Mouse (Mus musculus): ENCODE results near the gene Atxn1. TPM values are rescaled to one million over a fixed set of nuclear protein-coding genes. Genes with fewer than 3 reads are reported as not detected.

The Atxn1 gene
- polyA plus RNA-seq, 1 experiment from 2014 or later, result 2.3 TPM

- H3K9me3 ChIP-seq (ENCODE audit: control insufficient read depth, low read length), result peaks cover 3% of the 10 kb centered on the region; the same call in 1 of the 2 replicates
- WGBS, result 58% methylated on average over 2 of the region's 2 CpGs
Measured at GRCm38 (mm10) chr13:45607946-45608345, 356.9 kb downstream of the Atxn1 start.

GRCm38 (mm10) chr13:45603636-45604035, 361.2 kb downstream of the Atxn1 start:
- Histone ChIP-seq H3K4me3 (ENCODE audit: low read depth, low read length) (no peak overlapping the region), H3K27ac (ENCODE audit: low read depth, low read length) (no peak overlapping the region), H3K36me3 (ENCODE audit: control insufficient read depth, insufficient read depth, low read length) (no peaks in the 10 kb centered on the region), H3K9me3 (ENCODE audit: control insufficient read depth, low read length) (peaks cover 3% of the 10 kb centered on the region; the same call in 1 of the 2 replicates), H3K4me2 (no peak overlapping the region), H3K4me1 (replicated peaks; ENCODE audit: control insufficient read depth, insufficient read depth, low read length) (no peaks in the 10 kb centered on the region), H3K9ac (ENCODE audit: low read depth, low read length) (no peak overlapping the region), H3K27me3 (replicated peaks; ENCODE audit: control insufficient read depth, insufficient read depth, low read length) (no peaks in the 10 kb centered on the region)
- DNase-seq (ENCODE audit: low spot score) (no peak), ATAC-seq (replicated peaks; ENCODE audit: low FRiP score) (no peak)
- 79% methylated on average over 6 of the region's 6 CpGs for WGBS

More at GRCm38 (mm10) chr13:45607946-45608345, 356.9 kb downstream of the Atxn1 start:
- Histone ChIP-seq H3K4me3 (ENCODE audit: low read depth, low read length) (no peak overlapping the region), H3K4me2 (no peak overlapping the region), H3K36me3 (ENCODE audit: control insufficient read depth, insufficient read depth, low read length) (no peaks in the 10 kb centered on the region), H3K27me3 (replicated peaks; ENCODE audit: control insufficient read depth, insufficient read depth, low read length) (no peaks in the 10 kb centered on the region), H3K9ac (ENCODE audit: low read depth, low read length) (no peak overlapping the region), H3K27ac (ENCODE audit: low read depth, low read length) (no peak overlapping the region), H3K4me1 (replicated peaks; ENCODE audit: control insufficient read depth, insufficient read depth, low read length) (no peaks in the 10 kb centered on the region)
- DNase-seq (ENCODE audit: low spot score) (no peak), ATAC-seq (replicated peaks; ENCODE audit: low FRiP score) (no peak)

DNA sequence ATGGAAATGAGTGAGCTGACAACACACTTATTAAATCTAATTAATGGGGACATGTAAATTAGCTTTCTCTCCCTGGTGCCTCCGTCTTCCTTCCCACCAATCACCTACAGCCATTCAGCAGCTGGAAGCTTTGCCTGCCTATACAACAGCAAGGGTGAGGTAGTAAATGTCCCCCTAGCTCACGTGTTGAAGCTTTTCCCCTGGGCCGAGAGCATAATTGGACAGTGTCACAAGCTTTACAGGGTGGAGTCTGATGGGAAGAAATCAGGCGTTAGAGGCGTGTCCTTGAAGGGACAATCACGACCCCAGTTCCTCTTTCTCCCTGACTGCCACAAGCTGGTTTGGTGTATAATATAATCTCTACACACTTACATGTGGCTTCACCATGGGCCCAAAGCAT, 364.4 kb downstream of the Atxn1 start:
- H3K27ac ChIP-seq (ENCODE audit: low read depth, low read length), result no peak overlapping the region
- 48% methylated on average over 6 of the region's 6 CpGs for WGBS
- H3K27me3 ChIP-seq (replicated peaks; ENCODE audit: control insufficient read depth, insufficient read depth, low read length), result no peaks in the 10 kb centered on the region
- no peaks in the 10 kb centered on the region for H3K9me3 ChIP-seq (ENCODE audit: control insufficient read depth, low read length)
- H3K4me3 ChIP-seq (ENCODE audit: low read depth, low read length), result no peak overlapping the region
- no peak overlapping the region for H3K9ac ChIP-seq (ENCODE audit: low read depth, low read length)
- DNase-seq (ENCODE audit: low spot score) (no peak), ATAC-seq (replicated peaks; ENCODE audit: low FRiP score) (no peak)
- H3K36me3 ChIP-seq (ENCODE audit: control insufficient read depth, insufficient read depth, low read length), result no peaks in the 10 kb centered on the region
- no peak overlapping the region for H3K4me2 ChIP-seq
- no peaks in the 10 kb centered on the region for H3K4me1 ChIP-seq (replicated peaks; ENCODE audit: control insufficient read depth, insufficient read depth, low read length)

DNA sequence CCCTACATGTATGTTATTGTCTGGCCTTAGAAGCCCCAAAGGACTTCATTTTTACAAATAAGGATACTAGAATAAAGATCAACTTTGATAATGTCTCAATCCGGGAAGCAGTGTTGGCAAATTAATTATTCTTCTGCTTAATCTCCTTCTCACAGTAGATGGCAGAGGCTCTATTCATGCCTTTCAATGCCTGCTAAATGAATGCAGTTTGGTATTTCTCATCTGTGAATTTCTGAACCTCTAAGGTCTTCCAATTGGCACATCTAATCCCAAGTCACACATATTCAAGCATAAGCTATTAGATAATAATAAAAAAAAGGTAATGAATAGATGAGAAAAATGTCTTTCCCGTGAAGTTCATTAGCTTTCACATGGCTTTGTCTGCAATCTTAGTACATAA, 365.0 kb downstream of the Atxn1 start:
- ATAC-seq (replicated peaks; ENCODE audit: low FRiP score) (no peak), DNase-seq (ENCODE audit: low spot score) (no peak)
- no peaks in the 10 kb centered on the region for H3K27me3 ChIP-seq (replicated peaks; ENCODE audit: control insufficient read depth, insufficient read depth, low read length)
- no peaks in the 10 kb centered on the region for H3K4me1 ChIP-seq (replicated peaks; ENCODE audit: control insufficient read depth, insufficient read depth, low read length)
- 83% methylated on average over 2 of the region's 2 CpGs for WGBS
- no peak overlapping the region for H3K27ac ChIP-seq (ENCODE audit: low read depth, low read length)
- no peak overlapping the region for H3K4me3 ChIP-seq (ENCODE audit: low read depth, low read length)
- H3K36me3 ChIP-seq (ENCODE audit: control insufficient read depth, insufficient read depth, low read length), result no peaks in the 10 kb centered on the region
- no peaks in the 10 kb centered on the region for H3K9me3 ChIP-seq (ENCODE audit: control insufficient read depth, low read length)
- H3K9ac ChIP-seq (ENCODE audit: low read depth, low read length), result no peak overlapping the region
- no peak overlapping the region for H3K4me2 ChIP-seq

DNA sequence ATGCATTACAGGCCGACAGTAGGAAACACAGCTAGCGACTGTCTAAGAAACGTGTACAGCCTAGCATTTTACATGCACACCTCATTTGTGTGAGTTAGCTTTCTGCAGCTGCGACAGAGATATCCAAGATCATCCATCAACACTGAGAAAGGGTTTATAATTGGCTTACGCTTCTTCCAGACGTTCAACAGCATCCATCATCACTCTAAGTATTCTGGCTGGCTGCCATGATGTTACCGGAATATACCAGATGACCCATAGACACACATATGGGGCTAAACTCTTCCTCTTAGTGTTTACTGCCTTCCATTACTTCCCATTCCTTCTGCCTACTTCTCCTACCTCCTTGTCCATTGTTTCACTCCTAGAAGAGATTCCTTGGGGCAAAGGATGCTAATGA, 369.4 kb downstream of the Atxn1 start:
- no peaks in the 10 kb centered on the region for H3K9me3 ChIP-seq (ENCODE audit: control insufficient read depth, low read length)
- H3K36me3 ChIP-seq (ENCODE audit: control insufficient read depth, insufficient read depth, low read length), result no peaks in the 10 kb centered on the region
- no peaks in the 10 kb centered on the region for H3K27me3 ChIP-seq (replicated peaks; ENCODE audit: control insufficient read depth, insufficient read depth, low read length)
- no peak overlapping the region for H3K4me2 ChIP-seq
- H3K4me3 ChIP-seq (ENCODE audit: low read depth, low read length), result no peak overlapping the region
- H3K9ac ChIP-seq (ENCODE audit: low read depth, low read length), result no peak overlapping the region
- no peaks in the 10 kb centered on the region for H3K4me1 ChIP-seq (replicated peaks; ENCODE audit: control insufficient read depth, insufficient read depth, low read length)
- 73% methylated on average over 7 of the region's 7 CpGs for WGBS
- DNase-seq (ENCODE audit: low spot score) (no peak), ATAC-seq (replicated peaks; ENCODE audit: low FRiP score) (no peak)
- H3K27ac ChIP-seq (ENCODE audit: low read depth, low read length), result no peak overlapping the region

DNA sequence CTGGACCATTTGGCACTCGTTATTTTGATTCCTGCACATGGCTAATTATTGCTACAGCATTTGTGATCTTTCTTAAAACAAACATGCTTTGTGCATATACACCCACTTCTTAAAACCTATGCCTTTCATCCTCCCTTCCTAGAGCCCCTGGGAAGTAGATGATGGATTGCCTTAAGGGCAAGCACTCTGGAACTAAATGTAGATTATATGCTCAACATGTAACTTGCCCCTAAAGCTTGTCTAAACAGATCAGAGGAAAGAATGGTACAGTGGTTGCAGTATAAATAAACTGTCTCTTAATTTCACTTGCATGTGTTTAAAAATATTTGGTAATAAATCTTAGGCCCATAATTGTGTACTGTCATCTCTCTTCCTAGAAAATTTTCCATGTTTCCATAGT, 370.9 kb downstream of the Atxn1 start:
- Histone ChIP-seq H3K9me3 (ENCODE audit: control insufficient read depth, low read length) (no peaks in the 10 kb centered on the region), H3K4me1 (replicated peaks; ENCODE audit: control insufficient read depth, insufficient read depth, low read length) (no peaks in the 10 kb centered on the region), H3K4me3 (ENCODE audit: low read depth, low read length) (no peak overlapping the region), H3K9ac (ENCODE audit: low read depth, low read length) (no peak overlapping the region), H3K27ac (ENCODE audit: low read depth, low read length) (no peak overlapping the region), H3K27me3 (replicated peaks; ENCODE audit: control insufficient read depth, insufficient read depth, low read length) (no peaks in the 10 kb centered on the region), H3K36me3 (ENCODE audit: control insufficient read depth, insufficient read depth, low read length) (no peaks in the 10 kb centered on the region), H3K4me2 (no peak overlapping the region)
- no peak for DNase-seq (ENCODE audit: low spot score)
- no peak for ATAC-seq (replicated peaks; ENCODE audit: low FRiP score)
- 69% methylated on average over 1 of the region's 1 CpGs for WGBS

- Histone ChIP-seq H3K36me3 (ENCODE audit: control insufficient read depth, insufficient read depth, low read length) (no peaks in the 10 kb centered on the region), H3K4me2 (no peak overlapping the region), H3K9me3 (ENCODE audit: control insufficient read depth, low read length) (no peaks in the 10 kb centered on the region), H3K9ac (ENCODE audit: low read depth, low read length) (no peak overlapping the region), H3K4me3 (ENCODE audit: low read depth, low read length) (no peak overlapping the region), H3K4me1 (replicated peaks; ENCODE audit: control insufficient read depth, insufficient read depth, low read length) (no peaks in the 10 kb centered on the region), H3K27me3 (replicated peaks; ENCODE audit: control insufficient read depth, insufficient read depth, low read length) (no peaks in the 10 kb centered on the region), H3K27ac (ENCODE audit: low read depth, low read length) (no peak overlapping the region)
- no peak for DNase-seq (ENCODE audit: low spot score)
- ATAC-seq (replicated peaks; ENCODE audit: low FRiP score), result no peak
Measured at GRCm38 (mm10) chr13:45590898-45591297, 373.9 kb downstream of the Atxn1 start.

DNA sequence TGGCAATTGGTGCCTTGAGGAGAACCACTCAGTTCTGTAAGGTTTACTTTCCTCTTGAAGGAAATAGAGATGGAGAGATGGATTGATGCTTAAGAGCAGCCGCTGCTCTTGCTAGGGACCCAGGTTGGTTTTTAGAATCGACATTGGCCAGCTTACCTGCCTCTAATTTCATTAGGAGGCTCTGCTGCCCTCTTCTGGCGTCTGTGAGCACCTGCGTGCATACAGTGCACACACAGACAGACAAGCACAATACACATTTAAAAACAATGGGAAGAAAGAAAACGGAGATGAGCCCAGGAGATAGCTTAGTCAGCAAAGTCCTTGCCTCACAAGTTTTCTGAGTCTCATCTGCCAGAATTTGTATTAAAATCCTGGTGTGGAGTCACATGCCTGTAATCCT, 381.7 kb downstream of the Atxn1 start:
- no peaks in the 10 kb centered on the region for H3K4me1 ChIP-seq (replicated peaks; ENCODE audit: control insufficient read depth, insufficient read depth, low read length)
- H3K9ac ChIP-seq (ENCODE audit: low read depth, low read length), result no peak overlapping the region
- no peak overlapping the region for H3K4me2 ChIP-seq
- H3K36me3 ChIP-seq (ENCODE audit: control insufficient read depth, insufficient read depth, low read length), result no peaks in the 10 kb centered on the region
- no peak overlapping the region for H3K4me3 ChIP-seq (ENCODE audit: low read depth, low read length)
- WGBS, result 83% methylated on average over 5 of the region's 5 CpGs
- no peaks in the 10 kb centered on the region for H3K9me3 ChIP-seq (ENCODE audit: control insufficient read depth, low read length)
- ATAC-seq (replicated peaks; ENCODE audit: low FRiP score) (no peak), DNase-seq (ENCODE audit: low spot score) (no peak)
- H3K27me3 ChIP-seq (replicated peaks; ENCODE audit: control insufficient read depth, insufficient read depth, low read length), result no peaks in the 10 kb centered on the region
- no peak overlapping the region for H3K27ac ChIP-seq (ENCODE audit: low read depth, low read length)

DNA sequence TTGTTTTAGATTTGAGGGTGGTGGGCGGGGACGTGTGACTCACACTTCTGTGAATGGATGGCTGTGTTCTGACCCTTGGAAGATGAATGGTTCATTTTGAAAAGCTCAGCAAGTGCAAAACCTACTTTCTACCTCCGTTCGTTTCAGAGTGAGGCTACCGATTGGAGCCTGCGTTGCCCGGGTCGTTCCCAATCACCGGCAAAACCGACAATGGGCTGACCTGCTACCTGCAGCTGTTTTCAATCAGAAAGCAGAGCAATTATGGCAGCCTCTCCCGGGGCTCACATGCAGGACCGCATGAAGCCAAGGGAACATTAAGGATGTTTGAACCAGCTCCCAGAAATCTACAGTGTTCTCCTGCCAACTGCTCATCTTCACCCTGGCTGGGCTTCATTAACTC, 382.5 kb downstream of the Atxn1 start:
- Histone ChIP-seq H3K36me3 (ENCODE audit: control insufficient read depth, insufficient read depth, low read length) (no peaks in the 10 kb centered on the region), H3K4me1 (replicated peaks; ENCODE audit: control insufficient read depth, insufficient read depth, low read length) (no peaks in the 10 kb centered on the region), H3K27me3 (replicated peaks; ENCODE audit: control insufficient read depth, insufficient read depth, low read length) (no peaks in the 10 kb centered on the region), H3K9me3 (ENCODE audit: control insufficient read depth, low read length) (no peaks in the 10 kb centered on the region), H3K27ac (ENCODE audit: low read depth, low read length) (no peak overlapping the region), H3K4me2 (no peak overlapping the region), H3K9ac (ENCODE audit: low read depth, low read length) (no peak overlapping the region), H3K4me3 (ENCODE audit: low read depth, low read length) (no peak overlapping the region)
- 85% methylated on average over 12 of the region's 12 CpGs for WGBS
- ATAC-seq (replicated peaks; ENCODE audit: low FRiP score), result no peak
- no peak for DNase-seq (ENCODE audit: low spot score)
